Mouse (Mus musculus) left cerebral cortex, postnatal 10 days (tissue): ENCODE data around the gene Smyd2. TPM values are rescaled to one million over a fixed set of nuclear protein-coding genes. Genes with fewer than 3 reads are reported as not detected.

ENCODE experiments used
- DNase-seq, 2 experiments: peaks; one replicate each; pipeline ENCODE4 v3.0.0; 2021 to 2022; ENCODE audit warnings: low spot score in 2 of 2, mixed read lengths in 1 of 2; ENCODE audit errors: extremely low spot score in 1 of 2
- intact Hi-C: fragments of 180-260 bp; cut with DNase I; formaldehyde crosslinking; loops from one replicate; pipeline ENCODE4 v1.15.1; 2025
- total RNA-seq, 2 experiments: library from RNA; stranded (reverse); gene quantifications; 2 replicates each; pipeline ENCODE4 v1.2.3; 2021

Gene Smyd2
- total RNA-seq, 2 experiments from 2014 or later, result 127 to 133 TPM

- intact Hi-C loops, result loop anchor here (5.0 kb wide), 2 partner anchors 181 to 861 kb away; no protein-coding TSS in a partner anchor
- DNase-seq, result peak; percentile 44 to 82
Observed at GRCm38 (mm10) chr1:189883531-189884170, 38.5 kb downstream of the Smyd2 start.

GRCm38 (mm10) chr1:189882886-189883285 is 39.3 kb downstream of the Smyd2 start:
- DNase-seq, result peak in 1 of 2 experiments; percentile 30
- intact Hi-C loops, result loop anchor here (5.0 kb wide), 2 partner anchors 181 to 861 kb away; no protein-coding TSS in a partner anchor

DNA sequence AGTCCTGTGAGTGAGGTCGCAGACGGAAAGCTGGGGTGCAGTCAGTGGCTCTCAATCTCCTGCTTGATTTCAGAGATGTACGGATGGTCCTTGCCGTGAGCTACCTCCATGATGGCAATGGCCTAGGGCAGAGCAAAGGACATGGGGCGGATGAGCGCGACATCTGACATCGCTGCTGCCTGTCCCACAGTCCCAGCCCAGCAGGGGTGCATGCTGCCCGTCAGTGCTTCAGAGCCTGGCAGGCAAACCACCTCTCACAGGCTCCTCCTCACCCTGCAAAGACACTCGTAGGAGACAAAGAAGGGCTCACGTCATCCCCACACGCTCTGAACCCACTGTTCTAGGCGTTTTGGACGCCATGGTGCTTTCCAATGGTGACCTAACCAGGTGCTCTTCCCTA is 41.4 kb downstream of the Smyd2 start:
- intact Hi-C loops, result loop anchor here (5.0 kb wide), 2 partner anchors 178 to 858 kb away; no protein-coding TSS in a partner anchor
- no peak for DNase-seq

DNA sequence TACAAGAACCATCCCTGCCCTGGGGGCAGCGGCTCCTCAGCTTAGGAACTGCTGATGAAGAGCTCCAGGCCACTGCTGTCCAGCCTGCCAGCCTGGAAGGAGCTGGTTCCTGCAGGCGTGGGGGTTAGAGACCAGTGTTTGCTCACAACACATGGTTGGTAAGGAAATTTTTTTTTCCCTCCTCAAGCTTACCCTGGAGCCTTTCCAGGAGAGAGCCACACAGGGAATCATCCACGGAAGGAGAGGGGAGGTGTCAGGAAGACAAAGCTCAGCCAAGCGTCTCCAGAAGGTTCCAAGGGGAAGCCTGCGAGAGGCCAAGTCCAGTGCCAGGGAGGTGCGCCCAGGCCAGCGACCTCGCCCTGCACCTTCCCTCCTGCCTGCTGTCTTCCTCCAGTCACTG is 42.2 kb downstream of the Smyd2 start:
- intact Hi-C loops, result loop anchor here (5.0 kb wide), 2 partner anchors 178 to 858 kb away; no protein-coding TSS in a partner anchor
- DNase-seq, result no peak

DNA sequence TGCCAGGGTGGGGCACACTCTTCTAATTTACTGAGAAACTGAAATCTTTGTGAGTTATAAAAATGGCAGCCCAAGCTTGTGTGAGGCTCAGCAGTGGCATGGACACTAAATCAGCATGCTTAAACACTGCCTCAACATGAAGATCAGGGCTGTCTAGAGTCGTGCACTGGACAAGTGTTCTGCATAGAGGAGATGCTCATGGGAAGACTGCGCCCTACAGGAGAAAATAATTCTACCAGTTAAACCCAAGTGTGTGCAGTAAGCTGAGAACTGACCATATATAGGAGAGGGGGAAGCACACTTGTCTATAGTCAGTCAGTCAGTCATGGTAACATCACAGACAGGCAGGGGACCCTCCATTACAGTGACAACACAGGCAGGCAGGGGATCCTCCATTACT is 43.0 kb downstream of the Smyd2 start:
- no peak for DNase-seq
- intact Hi-C loops, result no loop called here

DNA sequence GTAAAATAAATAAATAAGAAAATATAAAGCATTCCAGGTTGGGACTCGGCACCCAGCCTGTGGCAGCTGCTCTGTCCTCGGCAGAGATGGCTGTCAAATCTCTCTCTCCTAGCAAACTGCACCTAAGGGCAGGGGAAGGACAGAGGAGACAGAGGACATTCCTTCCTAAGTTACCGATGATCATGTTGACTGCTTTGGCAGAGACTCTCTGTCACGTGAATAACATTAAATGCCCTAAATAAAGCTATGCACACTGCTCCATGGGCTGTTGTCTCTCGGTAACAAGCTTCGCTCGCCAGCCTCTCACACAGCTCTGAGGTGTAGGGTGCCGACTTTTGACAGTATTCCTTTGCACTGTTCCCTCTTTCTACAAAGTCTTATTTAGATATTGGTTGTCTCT is 46.0 kb downstream of the Smyd2 start:
- DNase-seq, result no peak
- intact Hi-C loops, result no loop called here

DNA sequence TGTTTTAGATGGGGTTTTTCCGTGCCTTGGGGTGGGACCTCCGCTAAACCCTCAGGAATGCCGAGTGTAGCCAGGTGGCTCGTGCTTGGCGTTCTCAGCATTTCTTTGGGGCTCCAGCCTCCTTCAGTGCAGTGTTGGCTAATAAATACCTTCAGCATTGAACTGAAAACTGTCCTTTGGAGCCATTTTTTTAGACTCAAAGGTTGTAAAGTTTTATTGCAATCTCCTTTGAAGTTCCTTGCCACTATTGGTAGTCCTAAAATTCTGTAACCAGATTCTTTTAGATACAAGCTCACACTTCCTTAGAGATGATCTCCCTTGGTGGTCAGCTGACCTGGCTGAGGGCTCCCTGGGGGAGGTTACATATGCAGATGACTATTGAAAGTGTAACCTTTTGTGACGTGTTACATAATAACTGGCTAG is 46.7 kb downstream of the Smyd2 start:
- intact Hi-C loops, result no loop called here
- no peak for DNase-seq

DNA sequence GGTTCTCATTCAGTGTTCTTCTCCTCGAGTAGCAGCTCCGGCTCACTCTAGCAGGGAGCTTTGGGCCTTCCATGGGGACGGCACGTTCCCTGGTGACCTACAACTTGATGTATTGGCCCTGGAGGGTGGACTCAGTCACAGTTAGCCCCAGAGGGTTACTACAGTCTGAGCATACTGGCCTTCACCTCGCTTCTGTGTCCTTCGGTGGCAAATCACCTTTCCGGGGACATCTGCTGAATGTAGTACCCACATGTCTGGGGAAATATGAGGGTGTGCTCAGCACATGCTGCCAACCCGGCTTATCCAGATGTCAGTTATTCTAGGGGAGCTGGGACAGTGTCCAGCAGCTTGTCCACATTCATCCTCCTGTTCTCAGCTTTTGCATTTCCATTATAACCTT is 48.6 kb downstream of the Smyd2 start:
- intact Hi-C loops, result no loop called here
- no peak for DNase-seq

DNA sequence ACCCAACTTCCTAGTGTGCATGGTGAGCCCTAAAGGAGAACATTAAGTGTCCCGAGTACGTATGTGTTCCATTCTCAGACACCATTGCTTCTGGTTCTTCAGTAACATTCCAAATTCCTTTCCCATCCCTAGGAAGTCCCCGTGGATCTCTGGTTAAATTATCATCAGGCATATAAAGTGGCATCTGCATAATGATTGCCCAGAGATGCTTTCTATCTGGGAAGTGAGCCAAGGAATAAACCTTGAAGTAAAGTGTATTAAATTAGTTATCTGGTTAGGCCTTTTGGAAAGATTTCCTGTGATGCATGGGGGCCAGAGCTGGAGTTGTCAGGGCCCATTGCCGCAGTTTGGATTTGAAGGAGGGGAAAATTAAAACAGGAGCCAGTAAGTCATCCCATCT is 50.1 kb downstream of the Smyd2 start:
- DNase-seq, result no peak
- intact Hi-C loops, result no loop called here

GRCm38 (mm10) chr1:189871625-189872024 is 50.5 kb downstream of the Smyd2 start:
- DNase-seq, result no peak
- intact Hi-C loops, result no loop called here

GRCm38 (mm10) chr1:189870539-189870938 is 51.6 kb downstream of the Smyd2 start:
- DNase-seq, result no peak
- intact Hi-C loops, result no loop called here

DNA sequence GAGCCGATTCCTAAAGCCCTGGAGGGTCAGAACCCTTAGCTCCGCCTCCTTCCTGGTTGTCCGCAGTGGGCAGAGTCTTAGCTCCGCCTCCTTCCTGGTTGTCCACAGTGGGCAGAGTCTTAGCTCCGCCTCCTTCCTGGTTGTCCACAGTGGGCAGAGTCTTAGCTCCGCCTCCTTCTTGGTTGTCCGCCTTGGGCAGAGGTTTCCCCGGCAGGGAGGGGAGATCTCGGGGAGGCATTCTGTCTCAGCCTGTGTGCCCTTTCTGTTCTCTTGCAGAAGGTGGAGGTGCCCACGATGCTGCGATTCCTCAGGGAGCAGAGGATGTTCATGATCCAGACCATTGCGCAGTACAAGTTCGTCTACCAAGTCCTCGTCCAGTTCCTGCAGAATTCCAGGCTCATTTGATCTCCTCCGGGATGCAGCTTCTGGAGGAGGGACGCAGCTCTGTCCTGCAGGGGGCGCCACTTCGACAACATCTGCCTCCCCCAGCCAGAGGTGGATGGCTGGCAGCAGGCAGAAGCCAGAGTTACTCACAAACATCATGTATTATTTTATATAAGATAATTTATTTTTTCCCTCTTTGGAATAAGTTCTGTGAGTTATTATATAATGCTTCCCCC is 52.4 kb downstream of the Smyd2 start:
- intact Hi-C loops, result no loop called here
- peak in 1 of 2 experiments; percentile 54 for DNase-seq

DNA sequence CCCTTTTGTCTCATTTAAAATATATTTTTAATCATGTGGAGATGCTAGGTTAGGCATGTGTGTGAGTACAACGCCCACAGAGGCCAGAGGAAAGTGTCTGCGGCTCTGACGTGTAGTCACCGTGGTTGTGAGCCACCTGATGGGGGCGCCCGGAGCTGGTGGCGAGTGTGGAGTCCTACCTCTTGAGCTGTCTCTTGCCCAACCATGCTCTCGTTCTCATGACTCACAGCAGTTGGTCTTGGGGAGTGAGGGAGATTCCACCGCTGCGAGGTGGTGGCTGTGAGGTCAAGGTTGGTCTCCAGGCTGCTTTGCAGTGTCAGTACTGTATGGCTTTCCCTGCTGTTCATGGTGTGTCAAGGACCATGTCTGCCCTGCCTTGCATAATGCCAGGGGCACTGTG is 54.1 kb downstream of the Smyd2 start:
- DNase-seq, result no peak
- intact Hi-C loops, result no loop called here

GRCm38 (mm10) chr1:189867497-189867896 is 54.7 kb downstream of the Smyd2 start:
- intact Hi-C loops, result no loop called here
- peak in 1 of 2 experiments; percentile 50 for DNase-seq

GRCm38 (mm10) chr1:189867034-189867433 is 55.1 kb downstream of the Smyd2 start:
- intact Hi-C loops, result no loop called here
- peak in 1 of 2 experiments; percentile 23 for DNase-seq

DNA sequence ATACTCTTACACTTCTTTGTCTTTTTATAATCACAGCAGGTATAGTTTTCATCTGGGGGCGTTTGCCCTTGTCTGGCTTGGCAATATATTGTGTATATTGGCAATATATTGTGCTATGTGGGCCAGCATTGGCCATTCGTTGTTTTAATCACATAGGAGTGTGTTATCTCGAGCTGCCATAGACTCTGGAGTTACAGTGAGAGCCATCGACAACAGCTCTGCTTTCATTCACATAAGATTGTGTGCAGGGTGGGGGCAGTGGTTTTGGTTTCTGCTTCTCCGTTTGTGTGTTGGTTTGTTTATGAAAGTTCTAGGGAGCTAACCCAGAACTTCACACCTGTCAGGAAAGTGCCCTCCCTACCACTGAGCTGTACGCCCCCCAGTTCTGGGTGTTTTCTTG is 55.5 kb downstream of the Smyd2 start:
- no peak for DNase-seq
- intact Hi-C loops, result no loop called here

DNA sequence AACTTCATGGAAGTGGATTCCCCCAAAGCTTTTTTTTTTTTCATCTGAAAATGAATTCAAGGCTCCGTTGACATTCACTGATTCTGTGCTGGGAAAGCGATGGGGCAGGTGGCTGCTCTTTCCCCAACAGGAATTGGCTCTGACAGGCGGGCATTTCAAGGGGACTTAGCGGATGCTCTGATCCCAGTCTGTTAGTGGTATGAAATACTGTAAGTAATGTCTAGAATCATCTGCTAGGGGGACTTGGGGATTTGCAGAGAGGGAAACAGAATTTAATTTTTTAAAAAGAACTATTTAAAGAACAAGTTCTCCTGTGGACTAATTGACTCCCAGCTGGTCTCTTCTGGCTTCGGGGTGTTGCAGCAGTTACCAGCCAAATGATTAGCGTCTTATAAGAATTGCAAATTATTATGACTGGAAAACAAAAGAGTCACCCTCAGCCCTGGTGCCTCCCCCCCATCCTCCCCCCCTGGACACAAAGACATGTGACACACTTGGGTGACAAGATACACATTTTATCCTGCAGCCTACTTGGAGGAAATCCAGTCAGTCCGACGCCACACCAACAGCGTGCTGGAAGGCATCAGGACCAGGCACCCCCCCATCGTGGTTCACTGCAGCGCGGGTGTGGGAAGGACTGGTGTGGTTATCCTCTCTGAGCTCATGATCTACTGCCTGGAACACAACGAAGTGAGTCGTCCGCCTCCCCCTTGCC is 57.2 kb downstream of the Smyd2 start:
- peak in 1 of 2 experiments; percentile 27 for DNase-seq
- intact Hi-C loops, result no loop called here

GRCm38 (mm10) chr1:189864301-189864700 is 57.9 kb downstream of the Smyd2 start:
- intact Hi-C loops, result no loop called here
- DNase-seq, result peak in 1 of 2 experiments; percentile 11

- peak in 1 of 2 experiments; percentile 19 for DNase-seq
- intact Hi-C loops, result no loop called here
Observed at GRCm38 (mm10) chr1:189863727-189864126, 58.4 kb downstream of the Smyd2 start.

DNA sequence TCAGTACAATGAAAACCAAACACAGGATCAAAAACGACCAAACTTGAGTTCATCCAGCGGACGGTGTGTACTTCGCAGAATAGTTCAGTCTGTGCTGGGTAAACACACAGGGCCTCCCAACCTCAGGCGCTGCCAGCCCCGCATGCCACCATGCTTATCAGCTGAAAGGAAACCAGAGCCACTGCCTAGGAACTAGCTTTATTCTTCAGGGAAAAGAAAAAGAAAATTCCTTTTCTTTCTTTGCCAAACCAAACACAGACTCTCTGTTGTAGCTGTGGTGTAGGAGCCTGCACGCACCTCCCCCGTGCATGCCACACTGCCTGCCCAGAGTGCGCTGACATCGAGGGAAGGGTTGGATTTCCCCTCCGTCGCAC is 61.2 kb downstream of the Smyd2 start:
- peak in 1 of 2 experiments; percentile 46 for DNase-seq
- intact Hi-C loops, result no loop called here
